Mouse (Mus musculus): ENCODE results near the gene Bmp7. TPM values are rescaled to one million over a fixed set of nuclear protein-coding genes. Genes with fewer than 3 reads are reported as not detected.

The Bmp7 gene
- polyA plus RNA-seq, 1 experiment from 2014 or later, result 5.8 TPM

- WGBS, result 70% methylated on average over 4 of the region's 4 CpGs
- no peak overlapping the region for H3K27ac ChIP-seq (ENCODE audit: low read depth, low read length)
- 0 out of 2 replicates have a peak, but pooled peaks cover 3% of the 10 kb centered on the region for H3K4me1 ChIP-seq (ENCODE audit: control insufficient read depth, insufficient read depth, low read length)
- H3K4me2 ChIP-seq (ENCODE audit: low read depth, low read length), result no peak overlapping the region
- H3K9me3 ChIP-seq (ENCODE audit: control insufficient read depth, low read length), result no peaks in the 10 kb centered on the region
- H3K9ac ChIP-seq (replicated peaks; ENCODE audit: low read depth, low read length), result no peak overlapping the region
- no peak for ATAC-seq (ENCODE audit: low read depth)
- H3K36me3 ChIP-seq (ENCODE audit: control insufficient read depth, insufficient read depth, low read length), result no peaks in the 10 kb centered on the region
- H3K27me3 ChIP-seq (ENCODE audit: control insufficient read depth, insufficient read depth, low read length), result no peaks in the 10 kb centered on the region
- H3K4me3 ChIP-seq (ENCODE audit: low read depth, low read length), result no peak overlapping the region
Observed at GRCm38 (mm10) chr2:172842306-172842705, 97.8 kb downstream of the Bmp7 start.

DNA sequence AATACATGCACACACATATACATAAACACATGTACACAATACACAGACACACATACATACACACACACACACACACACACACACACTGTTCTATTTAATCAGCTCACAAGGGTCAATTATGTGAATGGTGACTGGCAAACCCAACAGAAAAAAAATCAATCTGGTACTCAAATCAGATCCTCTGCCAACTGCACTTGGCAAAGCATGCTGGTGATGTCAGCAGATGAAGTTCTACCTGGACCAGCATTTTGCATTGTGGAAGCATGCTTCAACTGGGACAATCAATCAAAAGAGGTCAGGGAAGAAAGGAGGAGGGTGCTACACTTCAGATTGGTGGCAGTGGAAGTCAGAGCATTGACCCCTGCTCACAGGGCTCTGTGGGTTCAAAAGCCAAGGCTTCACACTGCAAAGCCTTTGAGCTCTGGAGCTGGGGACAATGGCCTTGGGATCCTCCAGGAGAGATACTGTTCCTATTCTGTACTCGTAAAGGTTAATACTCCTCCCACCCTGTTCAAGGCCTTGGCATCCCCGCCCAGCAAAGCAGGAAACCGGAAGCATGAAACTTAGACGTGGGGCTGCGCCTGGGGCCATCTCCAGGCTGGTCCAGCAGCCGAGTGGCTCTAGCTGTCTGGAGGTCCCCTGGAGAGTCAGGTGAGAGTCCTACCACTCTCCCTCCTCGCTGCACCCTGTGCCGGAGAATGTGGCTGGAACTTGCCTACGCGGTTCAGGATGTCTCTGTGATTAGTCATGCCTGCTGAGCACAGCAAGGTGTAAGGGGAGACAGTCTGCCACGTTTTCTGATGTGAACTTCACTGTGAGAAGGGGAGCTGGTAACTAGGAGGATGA is 99.0 kb downstream of the Bmp7 start:
- H3K4me1 ChIP-seq (ENCODE audit: control insufficient read depth, insufficient read depth, low read length), result 0 out of 2 replicates have a peak, but pooled peaks cover 3% of the 10 kb centered on the region
- ATAC-seq (ENCODE audit: low read depth), result no peak
- H3K4me2 ChIP-seq (ENCODE audit: low read depth, low read length), result no peak overlapping the region
- no peaks in the 10 kb centered on the region for H3K36me3 ChIP-seq (ENCODE audit: control insufficient read depth, insufficient read depth, low read length)
- no peak overlapping the region for H3K4me3 ChIP-seq (ENCODE audit: low read depth, low read length)
- no peaks in the 10 kb centered on the region for H3K9me3 ChIP-seq (ENCODE audit: control insufficient read depth, low read length)
- H3K27me3 ChIP-seq (ENCODE audit: control insufficient read depth, insufficient read depth, low read length), result no peaks in the 10 kb centered on the region
- H3K9ac ChIP-seq (replicated peaks; ENCODE audit: low read depth, low read length), result no peak overlapping the region
- H3K27ac ChIP-seq (ENCODE audit: low read depth, low read length), result no peak overlapping the region
- 61% methylated on average over 11 of the region's 11 CpGs for WGBS

DNA sequence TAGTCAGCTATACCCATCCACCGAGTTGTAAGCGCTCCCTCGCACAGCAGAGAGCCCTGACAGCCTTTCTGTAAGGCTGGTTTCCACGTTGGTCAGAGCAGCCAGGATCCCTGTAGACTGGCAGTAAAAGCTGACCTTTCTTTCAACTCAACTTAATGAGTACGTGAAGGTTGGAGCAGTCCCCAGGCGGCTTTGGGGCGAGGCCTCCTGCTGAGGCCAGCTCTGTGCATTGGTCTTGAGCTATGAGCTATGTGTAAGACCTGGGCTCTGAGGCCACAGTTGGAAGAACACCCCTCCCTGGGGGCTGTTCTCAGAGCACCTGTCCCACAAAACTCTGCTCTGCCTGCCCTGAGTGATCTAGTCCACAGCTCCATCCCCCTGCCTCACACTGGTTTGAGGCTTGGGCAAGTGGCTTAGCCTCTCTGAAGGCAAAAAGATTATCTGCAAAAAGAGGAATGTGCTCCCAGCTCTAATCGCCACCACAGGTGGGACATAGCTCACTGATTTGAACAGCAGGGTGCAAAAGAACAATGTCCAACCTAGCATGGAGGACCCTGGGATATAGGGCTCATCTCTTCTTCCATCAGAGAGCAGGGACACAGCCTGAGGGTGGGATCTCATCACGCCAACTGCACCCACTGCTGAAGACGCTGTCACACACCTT is 100.7 kb downstream of the Bmp7 start:
- Histone ChIP-seq H3K36me3 (ENCODE audit: control insufficient read depth, insufficient read depth, low read length) (no peaks in the 10 kb centered on the region), H3K4me3 (ENCODE audit: low read depth, low read length) (no peak overlapping the region), H3K27ac (ENCODE audit: low read depth, low read length) (no peak overlapping the region), H3K4me2 (ENCODE audit: low read depth, low read length) (no peak overlapping the region), H3K27me3 (ENCODE audit: control insufficient read depth, insufficient read depth, low read length) (no peaks in the 10 kb centered on the region), H3K4me1 (ENCODE audit: control insufficient read depth, insufficient read depth, low read length) (0 out of 2 replicates have a peak, but pooled peaks cover 3% of the 10 kb centered on the region), H3K9me3 (ENCODE audit: control insufficient read depth, low read length) (no peaks in the 10 kb centered on the region), H3K9ac (replicated peaks; ENCODE audit: low read depth, low read length) (no peak overlapping the region)
- ATAC-seq (ENCODE audit: low read depth), result no peak
- 25% methylated on average over 10 of the region's 10 CpGs for WGBS

GRCm38 (mm10) chr2:172836516-172836915 is 103.6 kb downstream of the Bmp7 start:
- ATAC-seq (ENCODE audit: low read depth), result no peak
- H3K36me3 ChIP-seq (ENCODE audit: control insufficient read depth, insufficient read depth, low read length), result no peaks in the 10 kb centered on the region
- H3K9ac ChIP-seq (replicated peaks; ENCODE audit: low read depth, low read length), result no peak overlapping the region
- no peak overlapping the region for H3K4me3 ChIP-seq (ENCODE audit: low read depth, low read length)
- H3K27me3 ChIP-seq (ENCODE audit: control insufficient read depth, insufficient read depth, low read length), result no peaks in the 10 kb centered on the region
- no peak overlapping the region for H3K27ac ChIP-seq (ENCODE audit: low read depth, low read length)
- 0 out of 2 replicates have a peak, but pooled peaks cover 3% of the 10 kb centered on the region for H3K4me1 ChIP-seq (ENCODE audit: control insufficient read depth, insufficient read depth, low read length)
- H3K4me2 ChIP-seq (ENCODE audit: low read depth, low read length), result no peak overlapping the region
- 85% methylated on average over 6 of the region's 6 CpGs for WGBS
- H3K9me3 ChIP-seq (ENCODE audit: control insufficient read depth, low read length), result no peaks in the 10 kb centered on the region

GRCm38 (mm10) chr2:172833196-172833595 is 106.9 kb downstream of the Bmp7 start:
- no peak overlapping the region for H3K4me2 ChIP-seq (ENCODE audit: low read depth, low read length)
- peak; percentile 49; the same call in 1 of the 2 replicates for ATAC-seq (ENCODE audit: low read depth)

DNA sequence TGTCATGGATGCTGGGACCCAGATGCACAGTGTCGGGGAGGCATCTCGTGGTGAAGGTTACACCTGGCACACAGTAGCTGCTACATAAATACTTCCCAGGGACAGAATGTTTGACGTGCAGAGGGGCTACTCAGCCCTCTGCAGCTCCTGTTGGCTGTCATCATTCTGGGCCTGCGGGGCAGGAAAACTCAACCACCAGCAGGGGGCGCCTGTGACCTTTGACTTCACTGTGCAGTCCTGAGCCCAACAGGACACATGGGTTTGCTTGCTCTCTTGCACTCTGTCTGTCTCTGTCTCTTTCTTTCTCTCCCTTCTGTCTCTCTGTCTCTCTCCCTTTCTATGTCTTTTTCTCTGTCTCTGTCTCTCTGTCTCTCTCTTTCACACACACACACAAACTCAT is 108.4 kb downstream of the Bmp7 start:
- no peak overlapping the region for H3K4me3 ChIP-seq (ENCODE audit: low read depth, low read length)
- no peaks in the 10 kb centered on the region for H3K36me3 ChIP-seq (ENCODE audit: control insufficient read depth, insufficient read depth, low read length)
- no peak overlapping the region for H3K9ac ChIP-seq (replicated peaks; ENCODE audit: low read depth, low read length)
- H3K27me3 ChIP-seq (ENCODE audit: control insufficient read depth, insufficient read depth, low read length), result no peaks in the 10 kb centered on the region
- 0 out of 2 replicates have a peak, but pooled peaks have one; percentile 36 for ATAC-seq (ENCODE audit: low read depth)
- no peak overlapping the region for H3K4me2 ChIP-seq (ENCODE audit: low read depth, low read length)
- H3K9me3 ChIP-seq (ENCODE audit: control insufficient read depth, low read length), result no peaks in the 10 kb centered on the region
- 17% methylated on average over 5 of the region's 5 CpGs for WGBS
- H3K27ac ChIP-seq (ENCODE audit: low read depth, low read length), result no peak overlapping the region
- H3K4me1 ChIP-seq (ENCODE audit: control insufficient read depth, insufficient read depth, low read length), result no peaks in the 10 kb centered on the region

More at GRCm38 (mm10) chr2:172833196-172833595, 106.9 kb downstream of the Bmp7 start:
- Histone ChIP-seq H3K4me3 (ENCODE audit: low read depth, low read length) (no peak overlapping the region), H3K4me1 (ENCODE audit: control insufficient read depth, insufficient read depth, low read length) (no peaks in the 10 kb centered on the region), H3K9me3 (ENCODE audit: control insufficient read depth, low read length) (no peaks in the 10 kb centered on the region), H3K36me3 (ENCODE audit: control insufficient read depth, insufficient read depth, low read length) (no peaks in the 10 kb centered on the region), H3K27ac (ENCODE audit: low read depth, low read length) (no peak overlapping the region), H3K27me3 (ENCODE audit: control insufficient read depth, insufficient read depth, low read length) (no peaks in the 10 kb centered on the region), H3K9ac (replicated peaks; ENCODE audit: low read depth, low read length) (no peak overlapping the region)
- WGBS, result 22% methylated on average over 2 of the region's 2 CpGs

DNA sequence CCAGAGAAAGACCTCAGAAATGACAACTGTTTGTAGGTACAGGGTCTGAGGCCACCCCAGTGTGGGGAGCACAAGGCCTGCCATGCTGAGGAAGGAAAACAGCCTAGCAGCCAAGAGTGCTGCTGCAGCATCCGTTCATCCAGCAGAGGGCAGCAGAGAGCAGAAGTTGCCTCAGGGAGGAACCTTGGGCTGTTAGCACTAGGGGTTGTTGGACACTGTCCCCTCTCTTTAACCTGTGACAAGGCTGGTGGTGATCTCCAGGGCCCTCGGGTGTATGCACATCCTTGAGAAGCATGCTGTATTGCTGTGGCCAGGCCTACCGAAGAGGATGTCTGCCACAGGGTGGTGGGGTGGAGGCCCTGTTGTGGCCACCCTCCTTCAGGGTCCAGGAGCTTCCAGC is 109.0 kb downstream of the Bmp7 start:
- Histone ChIP-seq H3K36me3 (ENCODE audit: control insufficient read depth, insufficient read depth, low read length) (no peaks in the 10 kb centered on the region), H3K9me3 (ENCODE audit: control insufficient read depth, low read length) (no peaks in the 10 kb centered on the region), H3K9ac (replicated peaks; ENCODE audit: low read depth, low read length) (no peak overlapping the region), H3K27me3 (ENCODE audit: control insufficient read depth, insufficient read depth, low read length) (no peaks in the 10 kb centered on the region), H3K4me3 (ENCODE audit: low read depth, low read length) (no peak overlapping the region), H3K4me1 (ENCODE audit: control insufficient read depth, insufficient read depth, low read length) (no peaks in the 10 kb centered on the region), H3K27ac (ENCODE audit: low read depth, low read length) (no peak overlapping the region), H3K4me2 (ENCODE audit: low read depth, low read length) (no peak overlapping the region)
- peak; percentile 47; the same call in 1 of the 2 replicates for ATAC-seq (ENCODE audit: low read depth)
- WGBS, result 11% methylated on average over 3 of the region's 3 CpGs

- Histone ChIP-seq H3K4me3 (ENCODE audit: low read depth, low read length) (no peak overlapping the region), H3K9me3 (ENCODE audit: control insufficient read depth, low read length) (no peaks in the 10 kb centered on the region), H3K4me1 (ENCODE audit: control insufficient read depth, insufficient read depth, low read length) (peaks cover 5% of the 10 kb centered on the region; the same call in 1 of the 2 replicates), H3K27ac (ENCODE audit: low read depth, low read length) (no peak overlapping the region), H3K36me3 (ENCODE audit: control insufficient read depth, insufficient read depth, low read length) (no peaks in the 10 kb centered on the region), H3K9ac (replicated peaks; ENCODE audit: low read depth, low read length) (no peak overlapping the region), H3K4me2 (ENCODE audit: low read depth, low read length) (no peak overlapping the region), H3K27me3 (ENCODE audit: control insufficient read depth, insufficient read depth, low read length) (no peaks in the 10 kb centered on the region)
- ATAC-seq (ENCODE audit: low read depth), result no peak
- 38% methylated on average over 5 of the region's 5 CpGs for WGBS
Observed at GRCm38 (mm10) chr2:172828229-172828628, 111.9 kb downstream of the Bmp7 start.

GRCm38 (mm10) chr2:172827564-172827963 is 112.6 kb downstream of the Bmp7 start:
- ATAC-seq (ENCODE audit: low read depth), result no peak
- 61% methylated on average over 7 of the region's 7 CpGs for WGBS

More at GRCm38 (mm10) chr2:172827564-172827963, 112.6 kb downstream of the Bmp7 start:
- H3K4me3 ChIP-seq (ENCODE audit: low read depth, low read length), result no peak overlapping the region
- H3K27ac ChIP-seq (ENCODE audit: low read depth, low read length), result no peak overlapping the region
- peaks cover 5% of the 10 kb centered on the region; the same call in 1 of the 2 replicates for H3K4me1 ChIP-seq (ENCODE audit: control insufficient read depth, insufficient read depth, low read length)
- no peaks in the 10 kb centered on the region for H3K36me3 ChIP-seq (ENCODE audit: control insufficient read depth, insufficient read depth, low read length)
- H3K9ac ChIP-seq (replicated peaks; ENCODE audit: low read depth, low read length), result no peak overlapping the region
- H3K4me2 ChIP-seq (ENCODE audit: low read depth, low read length), result no peak overlapping the region
- H3K9me3 ChIP-seq (ENCODE audit: control insufficient read depth, low read length), result no peaks in the 10 kb centered on the region
- H3K27me3 ChIP-seq (ENCODE audit: control insufficient read depth, insufficient read depth, low read length), result no peaks in the 10 kb centered on the region

Measured in neural tube, embryonic 14.5 days (tissue).